ENCODE assay signal across 7 mouse cellular contexts in the genomic region with DNA sequence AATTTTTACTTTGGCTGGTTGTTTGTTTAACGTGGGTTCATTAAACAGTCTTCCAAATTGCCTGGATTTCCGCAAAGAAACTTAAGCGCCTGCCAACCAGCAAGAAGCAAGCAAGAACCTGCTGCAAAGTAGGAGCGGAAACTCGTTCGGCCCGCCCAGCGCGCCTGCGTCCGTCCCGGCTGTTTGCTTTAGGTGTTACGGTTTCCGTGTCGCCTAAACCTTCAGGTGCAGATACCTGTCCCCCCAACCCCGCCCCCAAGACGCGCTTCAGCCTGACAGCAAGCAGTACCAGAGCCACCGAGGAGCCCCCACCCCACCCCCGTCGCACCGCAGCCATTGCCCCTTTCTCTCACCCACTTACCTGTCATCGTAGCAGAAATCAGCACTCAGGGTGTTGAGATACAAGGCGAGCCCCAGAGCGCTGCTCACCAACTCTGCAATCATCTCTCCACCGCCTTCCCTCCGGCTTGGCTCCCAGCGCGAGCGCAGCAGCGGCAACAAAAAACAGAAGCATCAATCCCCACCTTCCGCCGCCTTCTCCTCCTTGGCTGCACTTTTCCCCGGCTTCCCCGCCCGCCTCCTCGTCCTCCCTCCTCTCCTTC. TPM values are rescaled to one million over a fixed set of nuclear protein-coding genes. Genes with fewer than 3 reads are reported as not detected.
DNase-seq lines count a peak whose midpoint lies in the region; ATAC-seq lines count a peak whose summit lies in the region.

No protein-coding gene starts in this region.

- under 1% methylated on average over 37 of the region's 37 CpGs for WGBS in limb, embryonic 15.5 days
- under 1% methylated on average over 37 of the region's 37 CpGs for WGBS in midbrain, embryonic 13.5 days

- H3K4me2 ChIP-seq in limb, embryonic 15.5 days, result peak overlapping the region; percentile 91
- H3K4me2 ChIP-seq in midbrain, embryonic 13.5 days (replicated peaks), result peak overlapping the region; percentile 71

- peak overlapping the region; percentile 69 for H3K9ac ChIP-seq in limb, embryonic 15.5 days
- H3K9ac ChIP-seq in midbrain, embryonic 13.5 days (replicated peaks), result peak overlapping the region; percentile 84

- H3K36me3 ChIP-seq in limb, embryonic 15.5 days, result no peaks in the 10 kb centered on the region
- H3K36me3 ChIP-seq in midbrain, embryonic 13.5 days, result no peaks in the 10 kb centered on the region

- peak; percentile 18 for ATAC-seq in inflammation-experienced regulatory T-cells, adult 6 months
- ATAC-seq in limb, embryonic 15.5 days (ENCODE audit: insufficient number of reproducible peaks, low FRiP score, low TSS enrichment, low read depth), result no peak
- peak; percentile 4 for ATAC-seq in midbrain, embryonic 13.5 days

- H3K9me3 ChIP-seq in limb, embryonic 15.5 days, result no peaks in the 10 kb centered on the region
- H3K9me3 ChIP-seq in midbrain, embryonic 13.5 days, result no peaks in the 10 kb centered on the region

- H3K4me3 ChIP-seq in limb, embryonic 15.5 days, result peak overlapping the region; percentile 76
- H3K4me3 ChIP-seq in midbrain, embryonic 13.5 days (replicated peaks), result peak overlapping the region; percentile 76

- H3K27me3 ChIP-seq in limb, embryonic 15.5 days, result no peaks in the 10 kb centered on the region
- H3K27me3 ChIP-seq in midbrain, embryonic 13.5 days, result no peaks in the 10 kb centered on the region; the same call in 1 of the 2 replicates

- H3K4me1 ChIP-seq in limb, embryonic 15.5 days, result peaks cover 33% of the 10 kb centered on the region; the same call in 1 of the 2 replicates
- H3K4me1 ChIP-seq in midbrain, embryonic 13.5 days (replicated peaks), result peaks cover 36% of the 10 kb centered on the region

- peak; percentile 63 for DNase-seq in R1 (ENCODE audit: low read depth, low spot score)
- peak; percentile 51 for DNase-seq in cerebellum, adult 8-10 months
- DNase-seq in forelimb bud, embryonic 11.5 days (ENCODE audit: low read depth, low spot score), result peak; percentile 8
- peak; percentile 68 for DNase-seq in testis, postnatal 10 days (ENCODE audit: low spot score)

- H3K27ac ChIP-seq in limb, embryonic 15.5 days, result peak overlapping the region; percentile 91
- H3K27ac ChIP-seq in midbrain, embryonic 13.5 days, result peak overlapping the region; percentile 91

RNA-seq across cellular contexts. Expression of a gene that starts 0.8 kb away (rescaled TPM):
- under 1 TPM in 1 of 3 experiments, not detected in 2; 0.15 TPM for polyA plus RNA-seq in inflammation-experienced regulatory T-cells, adult 6 months (2017; shearing (Covaris generic))
- polyA plus RNA-seq in limb, embryonic 15.5 days (2015; fragmentation: Nextera tagmentation; extraction: Ambion mirVana), result 19.0 and 22.0 TPM in 2 replicates
- polyA plus RNA-seq in midbrain, embryonic 13.5 days (2015; fragmentation: Nextera tagmentation; extraction: Ambion mirVana), result 8.3 and 9.2 TPM in 2 replicates

Comparison
In these comparisons a context has a peak if more than half of its experiments do, and no peak if none do; other contexts are left out.
1. DNase-seq: peak in every context shown above with its lines; median percentile 68 in testis, postnatal 10 days; 63 in R1; 51 in cerebellum, adult 8-10 months; 8 in forelimb bud, embryonic 11.5 days.